Mouse (Mus musculus) E14TG2a.4 (cell line): ENCODE measurements around the gene Atp6v1a.

Source experiments
- CTCF ChIP-seq: conservative IDR thresholded peaks from 2 replicates; pipeline ENCODE4 v1.5.1; 2014; ENCODE audit warnings: low read length
- NANOG ChIP-seq: IDR thresholded peaks from 2 replicates; pipeline ENCODE4 v1.6.1; 2014; ENCODE audit warnings: borderline replicate concordance, low read length, mixed read lengths

DNA sequence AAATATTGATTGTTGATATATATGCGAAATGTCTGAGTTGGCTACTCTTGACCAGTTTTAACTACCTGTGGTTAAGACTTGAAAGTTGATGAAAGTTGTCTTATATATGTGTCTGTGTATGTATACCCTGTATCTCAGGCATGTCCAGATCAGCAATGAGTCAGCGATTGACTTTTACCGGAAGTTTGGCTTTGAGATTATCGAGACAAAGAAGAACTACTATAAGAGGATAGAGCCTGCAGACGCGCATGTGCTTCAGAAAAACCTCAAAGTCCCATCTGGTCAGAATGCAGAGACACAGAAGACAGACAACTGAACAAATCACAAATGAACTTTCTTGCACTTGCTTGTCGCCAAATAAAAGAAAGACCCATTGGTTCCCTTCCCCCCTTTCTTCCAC lies 19.8 kb upstream of the Atp6v1a start:
- TF ChIP-seq CTCF (no peak), NANOG (no peak)
